Mouse (Mus musculus) MEL (cell line): ENCODE data around the gene Zc3h13.

ENCODE experiments used
- CTCF ChIP-seq, 3 experiments: IDR thresholded peaks in 2 of 3; conservative IDR thresholded peaks in 1 of 3; 2 replicates each; pipeline ENCODE4 v1.5.1; 2011 to 2012; ENCODE audit warnings: low read length in 3 of 3, low read depth in 2 of 3, mild to moderate bottlenecking in 2 of 3, improper control_type of control experiment in 1 of 3, inconsistent platforms in 1 of 3, mixed read lengths in 1 of 3, moderate library complexity in 1 of 3; ENCODE audit not compliant: control insufficient read depth in 1 of 3, insufficient read depth in 1 of 3, poor library complexity in 1 of 3, severe bottlenecking in 1 of 3
- MAFK ChIP-seq: IDR thresholded peaks from 2 replicates; pipeline ENCODE4 v1.6.1; 2011; ENCODE audit warnings: low read depth, mild to moderate bottlenecking, low read length, improper control_type of control experiment, borderline replicate concordance
- POLR2AphosphoS5 ChIP-seq: IDR thresholded peaks from 2 replicates; pipeline ENCODE4 v1.6.1; 2012; ENCODE audit warnings: low read depth, borderline replicate concordance, mild to moderate bottlenecking, inconsistent platforms, low read length, moderate library complexity, mixed read lengths
- TCF12 ChIP-seq: IDR thresholded peaks from 2 replicates; pipeline ENCODE4 v1.6.1; 2014; ENCODE audit warnings: low read depth, mild to moderate bottlenecking, inconsistent platforms, low read length, improper control_type of control experiment, moderate library complexity
- USF1 ChIP-seq: IDR thresholded peaks from 2 replicates; pipeline ENCODE4 v1.6.1; 2014; ENCODE audit warnings: low read depth, mild to moderate bottlenecking, inconsistent platforms, low read length, improper control_type of control experiment, moderate library complexity

- TF ChIP-seq MAFK (no peak), POLR2AphosphoS5 (no peak), TCF12 (no peak), CTCF (IDR thresholded peaks at IDR 0.05 in 2 of 3, conservative IDR thresholded peaks at IDR 0.05 in 1 of 3; ENCODE audit: control insufficient read depth in 1 of 3, insufficient read depth in 1 of 3, low read depth in 2 of 3, low read length in 3 of 3, poor library complexity in 1 of 3, severe bottlenecking in 1 of 3) (no peak), USF1 (no peak)
These were observed 34.6 kb downstream of the Zc3h13 start for GRCm38 (mm10) chr14:75318736-75319135.
